Mouse (Mus musculus): Measurements from ENCODE around the gene Scrg1.

- TF ChIP-seq POLR2A (IDR thresholded peaks at IDR 0.05; ENCODE audit: low read depth, low read length) (peak; percentile 91), CTCF (IDR thresholded peaks at IDR 0.05; ENCODE audit: borderline replicate concordance, insufficient read depth, low read length) (no peak)
Measured at GRCm38 (mm10) chr8:57511316-57512118, 55.8 kb downstream of the Scrg1 start, which contains the start of gene Hmgb2.

All from embryonic fibroblast, embryonic 13.5 days (primary cell).